Mouse (Mus musculus) liver, embryonic 14.5 days (tissue): ENCODE results near the gene Zfp385a.

Experiments
- CTCF ChIP-seq: IDR thresholded peaks from 2 replicates; pipeline ENCODE4 v1.5.1; 2016; ENCODE audit warnings: antibody characterized with exemption, low read depth, control low read depth
- EP300 ChIP-seq: IDR thresholded peaks from 2 replicates; pipeline ENCODE4 v1.6.1; 2016; ENCODE audit warnings: antibody characterized with exemption, low read depth

DNA sequence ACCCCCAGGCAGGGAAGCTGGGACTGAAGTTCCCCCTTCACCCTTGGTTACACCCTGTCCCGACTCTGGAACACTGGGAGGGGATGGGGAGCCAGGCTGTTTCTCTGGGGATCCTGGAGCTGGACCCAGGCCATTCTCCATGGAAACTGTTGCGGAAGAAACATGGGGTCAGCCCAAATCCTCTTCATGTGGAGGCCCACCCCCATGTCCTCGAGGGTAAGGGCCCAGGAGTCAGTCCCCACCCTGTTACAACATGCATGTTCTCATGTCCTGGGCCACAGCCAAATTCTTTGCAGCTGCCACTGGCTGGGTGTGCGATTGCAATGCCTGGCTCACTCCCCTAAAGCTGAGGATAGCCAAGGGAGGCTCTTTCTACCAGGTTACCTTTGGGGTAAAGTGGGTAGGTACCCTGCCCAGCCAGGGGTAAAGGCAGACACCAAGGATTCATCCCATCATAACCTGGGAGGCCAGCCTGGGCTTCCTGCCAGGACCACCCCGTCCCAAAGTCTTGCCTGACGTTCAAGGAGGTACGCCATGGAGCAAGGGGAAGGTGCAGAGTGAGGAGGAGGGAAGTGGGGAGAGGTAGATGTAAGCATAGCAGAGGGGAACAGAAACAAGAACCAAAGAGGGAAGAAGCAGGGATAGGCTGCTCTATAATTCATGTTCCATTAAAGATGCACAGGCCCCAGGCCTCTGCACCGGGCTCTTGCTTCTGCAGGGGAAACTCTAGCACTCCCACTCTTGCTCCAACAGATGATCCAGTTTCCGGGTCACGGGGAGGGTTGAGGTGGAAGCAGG is 23.7 kb downstream of the Zfp385a start:
- no peak for TF ChIP-seq CTCF
- no peak for TF ChIP-seq EP300
